Mouse (Mus musculus): ENCODE data around the gene Gfi1.
A peak's percentile ranks its signal among the peaks of the same experiment; 100 is the strongest.

Gene Gfi1

DNA sequence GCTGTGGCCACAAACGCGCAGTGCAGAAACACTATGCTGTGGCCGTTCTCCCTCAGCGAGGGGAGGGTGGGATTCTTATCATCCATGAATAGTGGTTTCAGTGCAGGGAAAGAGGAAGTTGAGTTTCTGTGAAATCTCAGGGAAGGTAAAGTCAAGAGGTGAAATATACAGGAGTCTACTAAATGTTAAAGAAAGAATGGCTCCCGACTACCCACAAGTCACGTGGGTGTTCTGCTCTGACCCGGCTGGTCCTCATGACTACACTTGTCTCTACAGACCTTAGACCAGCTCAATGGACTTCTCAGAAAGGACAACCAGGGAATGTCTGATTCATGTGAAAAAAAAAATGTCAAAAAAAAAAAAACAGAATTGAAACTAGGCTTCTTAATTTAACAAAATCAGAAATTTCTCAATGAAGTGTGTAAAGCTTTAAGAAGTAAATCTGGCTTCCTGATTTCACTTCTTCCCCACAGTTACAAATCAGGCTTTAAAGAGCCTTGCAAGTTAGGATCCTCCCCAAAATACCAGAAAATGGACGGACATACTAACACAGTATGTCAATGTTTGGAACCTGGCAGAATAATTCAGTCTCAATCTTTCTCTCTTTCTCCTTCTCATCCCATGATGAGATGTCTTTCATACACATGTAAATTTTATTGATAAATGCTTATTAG lies 17.6 kb downstream of the Gfi1 start:
- H3K27me3 ChIP-seq (ENCODE audit: control insufficient read depth, insufficient read depth, low read length, poor library complexity, severe bottlenecking): no peaks in the 10 kb centered on the region
- no peaks in the 10 kb centered on the region for H3K36me3 ChIP-seq (ENCODE audit: control insufficient read depth, insufficient read depth, low read length, poor library complexity, severe bottlenecking)
- DNase-seq (ENCODE audit: low read depth, low spot score): peak; percentile 56

- no peak for DNase-seq (ENCODE audit: low read depth, low spot score)
- Histone ChIP-seq H3K27me3 (ENCODE audit: control insufficient read depth, insufficient read depth, low read length, poor library complexity, severe bottlenecking) (no peaks in the 10 kb centered on the region), H3K36me3 (ENCODE audit: control insufficient read depth, insufficient read depth, low read length, poor library complexity, severe bottlenecking) (0 out of 2 replicates have a peak, but pooled peaks cover 2% of the 10 kb centered on the region)
These were observed 19.6 kb downstream of the Gfi1 start for GRCm38 (mm10) chr5:107706262-107706661.

GRCm38 (mm10) chr5:107705756-107706155 lies 20.1 kb downstream of the Gfi1 start:
- Histone ChIP-seq H3K27me3 (ENCODE audit: control insufficient read depth, insufficient read depth, low read length, poor library complexity, severe bottlenecking) (no peaks in the 10 kb centered on the region), H3K36me3 (ENCODE audit: control insufficient read depth, insufficient read depth, low read length, poor library complexity, severe bottlenecking) (0 out of 2 replicates have a peak, but pooled peaks cover 2% of the 10 kb centered on the region)
- no peak for DNase-seq (ENCODE audit: low read depth, low spot score)

GRCm38 (mm10) chr5:107703207-107703763 lies 22.6 kb downstream of the Gfi1 start:
- H3K27me3 ChIP-seq (ENCODE audit: control insufficient read depth, insufficient read depth, low read length, poor library complexity, severe bottlenecking): no peaks in the 10 kb centered on the region
- H3K36me3 ChIP-seq (ENCODE audit: control insufficient read depth, insufficient read depth, low read length, poor library complexity, severe bottlenecking): 0 out of 2 replicates have a peak, but pooled peaks cover 2% of the 10 kb centered on the region
- DNase-seq (ENCODE audit: low read depth, low spot score): no peak

DNA sequence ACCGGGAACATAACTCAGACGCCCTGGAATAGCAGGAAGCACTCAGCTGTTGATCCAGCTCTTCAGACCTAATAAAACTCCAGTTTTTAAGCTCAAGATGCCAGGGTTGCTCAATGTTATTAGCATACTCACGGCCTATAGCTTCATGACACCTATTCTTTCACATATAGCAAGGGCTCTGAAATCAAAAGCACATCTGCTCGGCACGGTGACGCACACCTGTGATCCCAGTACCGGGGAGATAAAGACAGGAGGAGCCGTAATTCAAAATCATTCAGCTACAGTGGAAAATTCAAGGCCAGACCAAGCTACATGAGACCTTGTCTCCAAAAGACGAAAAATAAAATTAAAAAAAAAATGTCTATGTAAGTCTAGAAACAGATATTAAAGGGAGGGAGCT lies 24.2 kb downstream of the Gfi1 start:
- H3K36me3 ChIP-seq (ENCODE audit: control insufficient read depth, insufficient read depth, low read length, poor library complexity, severe bottlenecking): 0 out of 2 replicates have a peak, but pooled peaks cover 2% of the 10 kb centered on the region
- H3K27me3 ChIP-seq (ENCODE audit: control insufficient read depth, insufficient read depth, low read length, poor library complexity, severe bottlenecking): no peaks in the 10 kb centered on the region
- no peak for DNase-seq (ENCODE audit: low read depth, low spot score)

- DNase-seq (ENCODE audit: low read depth, low spot score): no peak
- Histone ChIP-seq H3K36me3 (ENCODE audit: control insufficient read depth, insufficient read depth, low read length, poor library complexity, severe bottlenecking) (0 out of 2 replicates have a peak, but pooled peaks cover 2% of the 10 kb centered on the region), H3K27me3 (ENCODE audit: control insufficient read depth, insufficient read depth, low read length, poor library complexity, severe bottlenecking) (no peaks in the 10 kb centered on the region)
These were observed 25.0 kb downstream of the Gfi1 start for GRCm38 (mm10) chr5:107700873-107701272.

- Histone ChIP-seq H3K27me3 (ENCODE audit: control insufficient read depth, insufficient read depth, low read length, poor library complexity, severe bottlenecking) (no peaks in the 10 kb centered on the region), H3K36me3 (ENCODE audit: control insufficient read depth, insufficient read depth, low read length, poor library complexity, severe bottlenecking) (0 out of 2 replicates have a peak, but pooled peaks cover 2% of the 10 kb centered on the region)
- no peak for DNase-seq (ENCODE audit: low read depth, low spot score)
These were observed 26.9 kb downstream of the Gfi1 start for GRCm38 (mm10) chr5:107698888-107699287.

- H3K27me3 ChIP-seq (ENCODE audit: control insufficient read depth, insufficient read depth, low read length, poor library complexity, severe bottlenecking): no peaks in the 10 kb centered on the region
- no peaks in the 10 kb centered on the region for H3K36me3 ChIP-seq (ENCODE audit: control insufficient read depth, insufficient read depth, low read length, poor library complexity, severe bottlenecking)
- peak; percentile 33 for DNase-seq (ENCODE audit: low read depth, low spot score)
These were observed 30.8 kb downstream of the Gfi1 start for GRCm38 (mm10) chr5:107695019-107695418.

DNA sequence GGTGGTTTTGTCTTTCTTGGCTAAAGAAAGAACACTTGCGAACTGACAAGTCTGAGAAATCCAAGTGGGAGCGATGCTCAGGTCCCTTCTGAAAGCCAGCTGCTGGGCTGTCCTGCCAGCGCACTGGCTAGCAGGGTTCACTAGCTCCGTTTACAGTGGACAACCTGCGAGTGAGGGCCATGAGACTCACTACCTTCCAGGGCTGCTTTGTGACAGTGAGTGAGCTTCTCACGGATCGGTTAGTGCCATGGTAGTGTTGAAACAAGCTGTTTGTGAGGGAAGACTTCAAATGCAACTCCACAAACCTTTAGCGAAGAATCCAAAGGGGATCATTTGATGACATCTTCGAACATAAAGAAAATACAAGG lies 37.4 kb downstream of the Gfi1 start:
- Histone ChIP-seq H3K36me3 (ENCODE audit: control insufficient read depth, insufficient read depth, low read length, poor library complexity, severe bottlenecking) (no peaks in the 10 kb centered on the region), H3K27me3 (ENCODE audit: control insufficient read depth, insufficient read depth, low read length, poor library complexity, severe bottlenecking) (no peaks in the 10 kb centered on the region)
- DNase-seq (ENCODE audit: low read depth, low spot score): peak; percentile 45

DNA sequence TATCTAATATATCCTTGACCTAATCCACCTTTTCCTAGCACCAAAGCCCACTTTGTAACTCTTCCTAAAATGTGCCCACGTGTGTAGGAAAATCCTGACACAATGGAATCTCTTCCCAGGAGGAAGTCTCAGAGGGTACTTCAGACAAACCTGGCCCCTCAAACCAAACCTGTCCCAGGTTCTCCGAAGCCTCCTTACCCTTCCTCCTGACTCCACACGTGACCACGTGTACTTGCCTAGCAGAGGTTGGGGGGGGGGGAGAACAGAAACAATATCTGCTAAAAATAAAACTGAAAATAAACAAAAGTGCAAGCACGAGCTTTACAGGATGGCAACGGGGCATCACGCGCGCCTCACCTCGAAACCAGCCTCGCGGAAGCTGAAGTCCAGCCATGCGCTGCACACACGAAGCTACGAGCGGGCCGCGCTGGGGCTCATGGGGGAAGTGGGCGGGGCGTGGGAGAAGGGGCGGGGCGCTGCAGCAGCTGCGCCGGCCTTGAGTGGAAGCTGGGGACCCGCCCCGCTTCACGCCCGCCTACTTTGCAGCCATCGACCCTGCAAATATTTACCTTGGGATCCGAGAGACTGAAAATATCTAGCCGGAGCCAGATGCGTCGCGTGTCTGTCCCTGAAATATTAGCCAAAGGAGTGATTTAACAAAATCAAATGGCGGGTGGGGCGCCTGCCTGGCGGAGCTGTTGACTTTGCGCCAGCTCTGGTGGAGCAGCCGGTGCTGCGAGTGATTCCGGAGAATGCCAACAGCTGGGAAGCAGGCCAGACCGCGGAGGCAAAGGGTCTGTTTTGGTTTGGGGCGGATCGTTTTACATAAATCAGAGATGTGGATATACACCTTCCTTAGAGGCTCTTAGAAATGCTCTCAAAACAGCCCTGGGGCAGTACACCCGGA lies 38.0 kb downstream of the Gfi1 start:
- Histone ChIP-seq H3K27me3 (ENCODE audit: control insufficient read depth, insufficient read depth, low read length, poor library complexity, severe bottlenecking) (no peaks in the 10 kb centered on the region), H3K36me3 (ENCODE audit: control insufficient read depth, insufficient read depth, low read length, poor library complexity, severe bottlenecking) (no peaks in the 10 kb centered on the region)
- DNase-seq (ENCODE audit: low read depth, low spot score): peak; percentile 98

DNA sequence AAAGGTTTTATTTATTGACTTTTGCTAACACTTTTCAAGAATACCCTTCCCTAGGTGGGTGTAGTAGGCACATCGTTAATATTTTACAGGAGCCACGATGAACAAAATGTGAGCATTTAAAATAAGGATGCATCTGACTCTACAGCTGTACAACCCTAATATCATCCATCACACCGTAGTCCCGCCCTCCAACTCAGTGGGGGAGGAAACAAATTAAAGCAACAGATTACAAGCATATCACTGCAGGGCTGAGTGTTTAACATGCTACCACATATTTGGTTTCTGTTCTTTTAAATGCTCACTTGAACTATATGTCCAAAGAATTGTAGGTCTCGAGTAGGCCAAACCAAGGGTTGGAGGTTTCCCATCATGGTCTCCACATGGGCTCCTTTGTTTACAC lies 38.7 kb downstream of the Gfi1 start:
- no peaks in the 10 kb centered on the region for H3K27me3 ChIP-seq (ENCODE audit: control insufficient read depth, insufficient read depth, low read length, poor library complexity, severe bottlenecking)
- H3K36me3 ChIP-seq (ENCODE audit: control insufficient read depth, insufficient read depth, low read length, poor library complexity, severe bottlenecking): no peaks in the 10 kb centered on the region
- DNase-seq (ENCODE audit: low read depth, low spot score): peak; percentile 37

DNA sequence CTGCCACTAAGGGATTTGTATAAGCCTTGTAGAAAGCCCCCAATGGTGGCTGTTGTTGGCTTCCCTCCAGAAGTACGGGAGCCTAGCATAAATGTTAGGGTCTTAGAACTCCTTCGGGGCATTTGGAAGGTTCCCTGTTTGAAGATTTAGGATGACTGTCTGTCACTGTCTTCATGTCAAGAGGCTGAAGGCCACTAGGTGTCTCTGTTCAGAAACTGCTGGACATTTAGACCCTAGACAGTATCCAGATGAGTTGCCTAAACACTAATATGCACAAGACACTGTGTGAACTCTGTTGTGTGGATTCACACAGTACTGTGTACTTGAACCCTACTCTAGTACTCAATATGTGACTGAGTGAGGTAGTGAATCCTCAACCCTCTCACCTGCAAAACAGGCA lies 41.5 kb downstream of the Gfi1 start:
- Histone ChIP-seq H3K27me3 (ENCODE audit: control insufficient read depth, insufficient read depth, low read length, poor library complexity, severe bottlenecking) (no peaks in the 10 kb centered on the region), H3K36me3 (ENCODE audit: control insufficient read depth, insufficient read depth, low read length, poor library complexity, severe bottlenecking) (no peaks in the 10 kb centered on the region)
- peak; percentile 58 for DNase-seq (ENCODE audit: low read depth, low spot score)

- Histone ChIP-seq H3K36me3 (ENCODE audit: control insufficient read depth, insufficient read depth, low read length, poor library complexity, severe bottlenecking) (no peaks in the 10 kb centered on the region), H3K27me3 (ENCODE audit: control insufficient read depth, insufficient read depth, low read length, poor library complexity, severe bottlenecking) (no peaks in the 10 kb centered on the region)
- DNase-seq (ENCODE audit: low read depth, low spot score): peak; percentile 46
These were observed 44.5 kb downstream of the Gfi1 start for GRCm38 (mm10) chr5:107681300-107681699.

DNA sequence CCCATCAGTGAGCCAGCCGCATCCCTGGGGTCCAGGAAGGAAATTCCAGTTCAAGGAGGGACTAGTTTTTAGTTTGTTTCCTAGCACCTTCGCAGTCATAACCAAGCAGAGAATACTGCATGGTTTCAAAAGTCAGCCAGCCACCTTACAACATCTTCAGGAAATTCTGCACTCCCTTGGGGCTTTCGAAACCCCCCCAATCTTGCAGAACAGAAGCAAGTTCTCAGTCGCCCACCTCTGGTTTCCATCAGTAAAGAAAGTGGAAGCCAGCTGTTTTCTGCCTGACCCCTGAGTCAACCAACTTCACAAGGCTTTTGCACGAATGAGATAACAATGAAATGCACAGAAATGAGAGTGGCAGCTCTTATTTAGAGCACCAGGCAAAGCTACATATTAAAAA lies 47.4 kb downstream of the Gfi1 start:
- Histone ChIP-seq H3K27me3 (ENCODE audit: control insufficient read depth, insufficient read depth, low read length, poor library complexity, severe bottlenecking) (no peaks in the 10 kb centered on the region), H3K36me3 (ENCODE audit: control insufficient read depth, insufficient read depth, low read length, poor library complexity, severe bottlenecking) (no peaks in the 10 kb centered on the region)
- DNase-seq (ENCODE audit: low read depth, low spot score): peak; percentile 31

Measured in splenic B cell, adult 2 months (primary cell).